Mouse (Mus musculus) lung, embryonic 15.5 days (tissue): ENCODE measurements around the gene E330009J07Rik. TPM values are rescaled to one million over a fixed set of nuclear protein-coding genes. Genes with fewer than 3 reads are reported as not detected.

ENCODE experiments used
- ATAC-seq: fragments of 200-750 bp; cut with Nextera tagmentation; 2 replicates; pipeline ENCODE4 v1.8.0; 2017; ENCODE audit warnings: moderate number of reproducible peaks, borderline replicate concordance; ENCODE audit not compliant: low FRiP score, low TSS enrichment; ENCODE audit errors: extremely low read depth
- H3K27ac ChIP-seq: fragments of 300-500 bp; sonication (generic); 2 replicates; pipeline ENCODE4 v1.5.1; 2015; ENCODE audit warnings: moderate library complexity, mild to moderate bottlenecking, inconsistent platforms
- H3K27me3 ChIP-seq: fragments of 300-500 bp; sonication (generic); 2 replicates; pipeline ENCODE4 v1.6.1; 2015; ENCODE audit warnings: inconsistent platforms
- H3K36me3 ChIP-seq: fragments of 300-500 bp; sonication (generic); 2 replicates; pipeline ENCODE4 v1.6.1; 2015; ENCODE audit warnings: inconsistent platforms
- H3K4me1 ChIP-seq: fragments of 300-500 bp; sonication (generic); 2 replicates; pipeline ENCODE4 v1.6.1; 2015; ENCODE audit warnings: inconsistent platforms
- H3K4me2 ChIP-seq: fragments of 300-500 bp; sonication (generic); 2 replicates; pipeline ENCODE4 v1.6.1; 2015; ENCODE audit warnings: inconsistent platforms, mild to moderate bottlenecking, moderate library complexity
- H3K4me3 ChIP-seq: fragments of 300-500 bp; sonication (generic); 2 replicates; pipeline ENCODE4 v1.5.1; 2015; ENCODE audit warnings: mild to moderate bottlenecking, inconsistent platforms
- H3K9ac ChIP-seq: fragments of 300-500 bp; sonication (generic); 2 replicates; pipeline ENCODE4 v1.6.1; 2015; ENCODE audit warnings: inconsistent platforms
- H3K9me3 ChIP-seq: fragments of 300-500 bp; sonication (generic); 2 replicates; pipeline ENCODE4 v1.6.1; 2016; ENCODE audit warnings: inconsistent platforms
- WGBS: fragments of 180-500 bp; shearing (Covaris S2); methylation state at CpG from one replicate; pipeline ENCODE4 v1.1.7; 2015; 5-methylcytosine and 5-hydroxymethylcytosine counted together
- polyA plus RNA-seq: library from polyadenylated mRNA; unstranded; fragments of >200 nt; fragmentation: Nextera tagmentation; extraction: Ambion mirVana; gene quantifications from 2 replicates; pipeline ENCODE4 v1.2.1, GENCODE M21; 2015

Gene E330009J07Rik
- polyA plus RNA-seq, 1 experiment from 2014 or later = 11.2 TPM

- peaks cover 9% of the 10 kb centered on the region for H3K4me1 ChIP-seq
- WGBS = 35% methylated on average over 12 of the region's 12 CpGs
Observed at GRCm38 (mm10) chr6:40439731-40440130, 3.8 kb upstream of the E330009J07Rik start.

GRCm38 (mm10) chr6:40438936-40439335 lies 3.0 kb upstream of the E330009J07Rik start, which contains the start of gene Wee2:
Gene Wee2, plus strand, starts transcription at chr6:40439088.
- peaks cover 12% of the 10 kb centered on the region; the same call in 1 of the 2 replicates for H3K27me3 ChIP-seq
- H3K9ac ChIP-seq = no peak within 1 kb of the TSS
- H3K4me1 ChIP-seq = peaks cover 11% of the 10 kb centered on the region
- no peak within 1 kb of the TSS for H3K4me2 ChIP-seq
- no peak within 1 kb of the TSS for H3K27ac ChIP-seq
- no peak within 1 kb of the TSS for H3K4me3 ChIP-seq
- H3K9me3 ChIP-seq = no peaks in the 10 kb centered on the region
- ATAC-seq = no peak
- no peaks in the 10 kb centered on the region for H3K36me3 ChIP-seq
- 51% methylated on average over 5 of the region's 5 CpGs for WGBS

More at GRCm38 (mm10) chr6:40439731-40440130, 3.8 kb upstream of the E330009J07Rik start:
- Histone ChIP-seq H3K4me3 (no peak overlapping the region), H3K36me3 (no peaks in the 10 kb centered on the region), H3K27ac (no peak overlapping the region), H3K9me3 (no peaks in the 10 kb centered on the region), H3K9ac (no peak overlapping the region), H3K27me3 (peaks cover 12% of the 10 kb centered on the region; the same call in 1 of the 2 replicates), H3K4me2 (no peak overlapping the region)
- ATAC-seq = no peak

- peak overlapping the region; percentile 93 for H3K4me2 ChIP-seq
- H3K27me3 ChIP-seq = peaks cover 11% of the 10 kb centered on the region; the same call in 1 of the 2 replicates
- peaks cover 18% of the 10 kb centered on the region for H3K4me1 ChIP-seq
- no peaks in the 10 kb centered on the region for H3K9me3 ChIP-seq
- H3K4me3 ChIP-seq = peak overlapping the region; percentile 91
- no peaks in the 10 kb centered on the region for H3K36me3 ChIP-seq
- peak overlapping the region; percentile 71 for H3K27ac ChIP-seq
- peak; percentile 51 for ATAC-seq
- WGBS = 1% methylated on average over 60 of the region's 72 CpGs
- H3K9ac ChIP-seq = peak overlapping the region; percentile 83
Observed at GRCm38 (mm10) chr6:40435151-40436046, 536 bp downstream of the E330009J07Rik start.

GRCm38 (mm10) chr6:40434697-40435096 lies 1.2 kb downstream of the E330009J07Rik start:
- Histone ChIP-seq H3K27me3 (peaks cover 8% of the 10 kb centered on the region; the same call in 1 of the 2 replicates), H3K4me3 (peak overlapping the region; percentile 91), H3K27ac (no peak overlapping the region), H3K9me3 (no peaks in the 10 kb centered on the region), H3K4me2 (peak overlapping the region; percentile 93), H3K9ac (peak overlapping the region; percentile 83), H3K36me3 (no peaks in the 10 kb centered on the region), H3K4me1 (peaks cover 25% of the 10 kb centered on the region)
- 14% methylated on average over 7 of the region's 7 CpGs for WGBS
- no peak for ATAC-seq

- H3K27me3 ChIP-seq = peaks cover 5% of the 10 kb centered on the region; the same call in 1 of the 2 replicates
- H3K9me3 ChIP-seq = no peaks in the 10 kb centered on the region
- peaks cover 30% of the 10 kb centered on the region for H3K4me1 ChIP-seq
- no peak for ATAC-seq
- no peak overlapping the region for H3K27ac ChIP-seq
- 86% methylated on average over 17 of the region's 17 CpGs for WGBS
- no peak overlapping the region for H3K4me3 ChIP-seq
- H3K9ac ChIP-seq = no peak overlapping the region
- H3K4me2 ChIP-seq = no peak overlapping the region
- H3K36me3 ChIP-seq = no peaks in the 10 kb centered on the region
Observed at GRCm38 (mm10) chr6:40432346-40433275, 3.3 kb downstream of the E330009J07Rik start.

- Histone ChIP-seq H3K4me3 (no peak overlapping the region), H3K36me3 (no peaks in the 10 kb centered on the region), H3K9ac (no peak overlapping the region), H3K27ac (no peak overlapping the region), H3K4me2 (no peak overlapping the region), H3K27me3 (no peaks in the 10 kb centered on the region; the same call in 1 of the 2 replicates), H3K9me3 (no peaks in the 10 kb centered on the region), H3K4me1 (peaks cover 30% of the 10 kb centered on the region)
- no peak for ATAC-seq
Observed at GRCm38 (mm10) chr6:40431812-40432211, 4.1 kb downstream of the E330009J07Rik start.

GRCm38 (mm10) chr6:40431356-40431755 lies 4.6 kb downstream of the E330009J07Rik start:
- Histone ChIP-seq H3K4me3 (no peak overlapping the region), H3K36me3 (no peaks in the 10 kb centered on the region), H3K27ac (no peak overlapping the region), H3K4me2 (no peak overlapping the region), H3K9me3 (no peaks in the 10 kb centered on the region), H3K4me1 (peaks cover 28% of the 10 kb centered on the region), H3K9ac (no peak overlapping the region), H3K27me3 (no peaks in the 10 kb centered on the region)
- WGBS = 43% methylated on average over 4 of the region's 4 CpGs
- ATAC-seq = no peak

- no peak for ATAC-seq
- H3K4me1 ChIP-seq = peaks cover 25% of the 10 kb centered on the region
- no peaks in the 10 kb centered on the region for H3K27me3 ChIP-seq
- no peak overlapping the region for H3K4me3 ChIP-seq
- WGBS = 59% methylated on average over 3 of the region's 3 CpGs
- no peak overlapping the region for H3K27ac ChIP-seq
- H3K36me3 ChIP-seq = no peaks in the 10 kb centered on the region
- H3K4me2 ChIP-seq = no peak overlapping the region
- H3K9ac ChIP-seq = no peak overlapping the region
- H3K9me3 ChIP-seq = no peaks in the 10 kb centered on the region
Observed at GRCm38 (mm10) chr6:40430878-40431277, 5.1 kb downstream of the E330009J07Rik start.

GRCm38 (mm10) chr6:40430251-40430650 lies 5.7 kb downstream of the E330009J07Rik start:
- H3K27me3 ChIP-seq = no peaks in the 10 kb centered on the region
- H3K27ac ChIP-seq = peak overlapping the region; percentile 45; the same call in 1 of the 2 replicates
- no peak overlapping the region for H3K9ac ChIP-seq
- no peak overlapping the region for H3K4me3 ChIP-seq
- H3K4me1 ChIP-seq = peaks cover 25% of the 10 kb centered on the region
- no peaks in the 10 kb centered on the region for H3K36me3 ChIP-seq
- no peak overlapping the region for H3K4me2 ChIP-seq
- no peak for ATAC-seq
- WGBS = 70% methylated on average over 3 of the region's 3 CpGs
- no peaks in the 10 kb centered on the region for H3K9me3 ChIP-seq

GRCm38 (mm10) chr6:40429521-40429931 lies 6.4 kb downstream of the E330009J07Rik start:
- no peak overlapping the region for H3K4me2 ChIP-seq
- no peaks in the 10 kb centered on the region for H3K36me3 ChIP-seq
- no peaks in the 10 kb centered on the region for H3K9me3 ChIP-seq
- WGBS = 45% methylated on average over 4 of the region's 4 CpGs
- H3K9ac ChIP-seq = no peak overlapping the region
- peak; percentile 58; the same call in 1 of the 2 replicates for ATAC-seq
- H3K27me3 ChIP-seq = no peaks in the 10 kb centered on the region
- H3K27ac ChIP-seq = no peak overlapping the region; the same call in 1 of the 2 replicates
- peaks cover 19% of the 10 kb centered on the region for H3K4me1 ChIP-seq
- H3K4me3 ChIP-seq = no peak overlapping the region

- ATAC-seq = no peak
- Histone ChIP-seq H3K9me3 (no peaks in the 10 kb centered on the region), H3K27me3 (no peaks in the 10 kb centered on the region), H3K36me3 (no peaks in the 10 kb centered on the region), H3K27ac (no peak overlapping the region), H3K4me3 (no peak overlapping the region), H3K4me2 (no peak overlapping the region), H3K9ac (no peak overlapping the region), H3K4me1 (peaks cover 19% of the 10 kb centered on the region; the same call in 1 of the 2 replicates)
- WGBS = 50% methylated on average over 3 of the region's 3 CpGs
Observed at GRCm38 (mm10) chr6:40428696-40429095, 7.2 kb downstream of the E330009J07Rik start.
